Mouse (Mus musculus): ENCODE measurements at regions not wholly inside any gene's neighbourhood (a gene's known extent, or its start where the extent isn't known, plus 50 kb on each side); places are given as distances from the start of the nearest gene placed in this dataset.

GRCm38 (mm10) chr9:47422151-47422599 is 107.8 kb upstream of the Cadm1 start:
- Histone ChIP-seq H3K79me2 (ENCODE audit: control insufficient read depth, insufficient read depth) (no peaks in the 10 kb centered on the region), H3K79me3 (ENCODE audit: low read depth) (no peaks in the 10 kb centered on the region), H3K4me3 (ENCODE audit: insufficient read depth, poor library complexity, severe bottlenecking) (no peak overlapping the region), H3K36me3 (ENCODE audit: control insufficient read depth, insufficient read depth) (no peaks in the 10 kb centered on the region), H3K27me3 (ENCODE audit: control insufficient read depth, insufficient read depth, insufficient read length) (peaks cover 28% of the 10 kb centered on the region), H3ac (ENCODE audit: control insufficient read depth, insufficient read length, low read depth) (no peak overlapping the region)
- TF ChIP-seq MYOD1 (IDR thresholded peaks at IDR 0.05; ENCODE audit: control insufficient read depth, insufficient read length, low read depth), result no peak

- Histone ChIP-seq H3K79me3 (ENCODE audit: low read depth) (no peaks in the 10 kb centered on the region), H3K79me2 (ENCODE audit: control insufficient read depth, insufficient read depth) (no peaks in the 10 kb centered on the region), H3K4me3 (ENCODE audit: insufficient read depth, poor library complexity, severe bottlenecking) (no peak overlapping the region), H3K36me3 (ENCODE audit: control insufficient read depth, insufficient read depth) (no peaks in the 10 kb centered on the region), H3K27me3 (ENCODE audit: control insufficient read depth, insufficient read depth, insufficient read length) (peaks cover 28% of the 10 kb centered on the region), H3ac (ENCODE audit: control insufficient read depth, insufficient read length, low read depth) (no peak overlapping the region)
- TF ChIP-seq FOSL1 (IDR thresholded peaks at IDR 0.05; ENCODE audit: insufficient read depth, low read length, poor library complexity, severe bottlenecking), result no peak
Observed at GRCm38 (mm10) chr9:47422741-47423461, 107.1 kb upstream of the Cadm1 start.

- peaks cover 27% of the 10 kb centered on the region for H3K27me3 ChIP-seq (ENCODE audit: control insufficient read depth, insufficient read depth, insufficient read length)
- no peak for TF ChIP-seq MYOG (IDR thresholded peaks at IDR 0.05; ENCODE audit: control insufficient read depth, extremely low read depth, insufficient read length)
- TF ChIP-seq CEBPB (IDR thresholded peaks at IDR 0.05; ENCODE audit: low read depth), result no peak
- no peak for TF ChIP-seq MYOD1 (IDR thresholded peaks at IDR 0.05; ENCODE audit: control insufficient read depth, insufficient read length, low read depth)
- no peak for TF ChIP-seq MAX (IDR thresholded peaks at IDR 0.05)
- no peak for TF ChIP-seq CTCF (IDR thresholded peaks at IDR 0.05; ENCODE audit: control insufficient read depth, insufficient read depth, insufficient read length)
- TF ChIP-seq USF1 (IDR thresholded peaks at IDR 0.05; ENCODE audit: low read depth), result no peak
- TF ChIP-seq FOSL1 (IDR thresholded peaks at IDR 0.05; ENCODE audit: insufficient read depth, low read length, poor library complexity, severe bottlenecking), result no peak
- no peak overlapping the region for H3K4me3 ChIP-seq (ENCODE audit: insufficient read depth, poor library complexity, severe bottlenecking)
- H3K36me3 ChIP-seq (ENCODE audit: control insufficient read depth, insufficient read depth), result no peaks in the 10 kb centered on the region
- H3K79me2 ChIP-seq (ENCODE audit: control insufficient read depth, insufficient read depth), result no peaks in the 10 kb centered on the region
- no peaks in the 10 kb centered on the region for H3K79me3 ChIP-seq (ENCODE audit: low read depth)
- H3ac ChIP-seq (ENCODE audit: control insufficient read depth, insufficient read length, low read depth), result no peak overlapping the region
Observed at GRCm38 (mm10) chr9:47423462-47423832, 106.5 kb upstream of the Cadm1 start.

- H3K36me3 ChIP-seq (ENCODE audit: control insufficient read depth, insufficient read depth), result no peaks in the 10 kb centered on the region
- no peak overlapping the region for H3K4me3 ChIP-seq (ENCODE audit: insufficient read depth, poor library complexity, severe bottlenecking)
- no peaks in the 10 kb centered on the region for H3K79me3 ChIP-seq (ENCODE audit: low read depth)
- no peaks in the 10 kb centered on the region for H3K79me2 ChIP-seq (ENCODE audit: control insufficient read depth, insufficient read depth)
- H3K27me3 ChIP-seq (ENCODE audit: control insufficient read depth, insufficient read depth, insufficient read length), result peaks cover 19% of the 10 kb centered on the region
- TF ChIP-seq CEBPB (IDR thresholded peaks at IDR 0.05; ENCODE audit: low read depth) (no peak), MYOD1 (IDR thresholded peaks at IDR 0.05; ENCODE audit: control insufficient read depth, insufficient read length, low read depth) (no peak), FOSL1 (IDR thresholded peaks at IDR 0.05; ENCODE audit: insufficient read depth, low read length, poor library complexity, severe bottlenecking) (no peak), CTCF (IDR thresholded peaks at IDR 0.05; ENCODE audit: control insufficient read depth, insufficient read depth, insufficient read length) (no peak), USF1 (IDR thresholded peaks at IDR 0.05; ENCODE audit: low read depth) (no peak), MYOG (IDR thresholded peaks at IDR 0.05; ENCODE audit: control insufficient read depth, extremely low read depth, insufficient read length) (no peak), MAX (IDR thresholded peaks at IDR 0.05) (no peak)
- no peak overlapping the region for H3ac ChIP-seq (ENCODE audit: control insufficient read depth, insufficient read length, low read depth)
Observed at GRCm38 (mm10) chr9:47424191-47424590, 105.8 kb upstream of the Cadm1 start.

GRCm38 (mm10) chr9:47426712-47427111 is 103.3 kb upstream of the Cadm1 start:
- Histone ChIP-seq H3K27me3 (ENCODE audit: control insufficient read depth, insufficient read depth, insufficient read length) (peaks cover 13% of the 10 kb centered on the region), H3K79me3 (ENCODE audit: low read depth) (no peaks in the 10 kb centered on the region), H3K79me2 (ENCODE audit: control insufficient read depth, insufficient read depth) (no peaks in the 10 kb centered on the region), H3ac (ENCODE audit: control insufficient read depth, insufficient read length, low read depth) (no peak overlapping the region), H3K4me3 (ENCODE audit: insufficient read depth, poor library complexity, severe bottlenecking) (no peak overlapping the region), H3K36me3 (ENCODE audit: control insufficient read depth, insufficient read depth) (no peaks in the 10 kb centered on the region)
- TF ChIP-seq MYOG (IDR thresholded peaks at IDR 0.05; ENCODE audit: control insufficient read depth, extremely low read depth, insufficient read length) (no peak), MYOD1 (IDR thresholded peaks at IDR 0.05; ENCODE audit: control insufficient read depth, insufficient read length, low read depth) (no peak), USF1 (IDR thresholded peaks at IDR 0.05; ENCODE audit: low read depth) (no peak), CEBPB (IDR thresholded peaks at IDR 0.05; ENCODE audit: low read depth) (no peak), MAX (IDR thresholded peaks at IDR 0.05) (no peak), FOSL1 (IDR thresholded peaks at IDR 0.05; ENCODE audit: insufficient read depth, low read length, poor library complexity, severe bottlenecking) (no peak), CTCF (IDR thresholded peaks at IDR 0.05; ENCODE audit: control insufficient read depth, insufficient read depth, insufficient read length) (no peak)

- Histone ChIP-seq H3ac (ENCODE audit: control insufficient read depth, insufficient read length, low read depth) (no peak overlapping the region), H3K79me3 (ENCODE audit: low read depth) (no peaks in the 10 kb centered on the region), H3K36me3 (ENCODE audit: control insufficient read depth, insufficient read depth) (no peaks in the 10 kb centered on the region), H3K4me3 (ENCODE audit: insufficient read depth, poor library complexity, severe bottlenecking) (no peak overlapping the region), H3K27me3 (ENCODE audit: control insufficient read depth, insufficient read depth, insufficient read length) (peaks cover under 1% of the 10 kb centered on the region), H3K79me2 (ENCODE audit: control insufficient read depth, insufficient read depth) (no peaks in the 10 kb centered on the region)
- TF ChIP-seq MYOD1 (IDR thresholded peaks at IDR 0.05; ENCODE audit: control insufficient read depth, insufficient read length, low read depth), result no peak
- TF ChIP-seq CTCF (IDR thresholded peaks at IDR 0.05; ENCODE audit: control insufficient read depth, insufficient read depth, insufficient read length), result no peak
- no peak for TF ChIP-seq MYOG (IDR thresholded peaks at IDR 0.05; ENCODE audit: control insufficient read depth, extremely low read depth, insufficient read length)
- TF ChIP-seq CEBPB (IDR thresholded peaks at IDR 0.05; ENCODE audit: low read depth), result no peak
- no peak for TF ChIP-seq FOSL1 (IDR thresholded peaks at IDR 0.05; ENCODE audit: insufficient read depth, low read length, poor library complexity, severe bottlenecking)
- TF ChIP-seq USF1 (IDR thresholded peaks at IDR 0.05; ENCODE audit: low read depth), result no peak
Observed at GRCm38 (mm10) chr9:47428710-47429341, 101.1 kb upstream of the Cadm1 start.
